In the genomic region with DNA sequence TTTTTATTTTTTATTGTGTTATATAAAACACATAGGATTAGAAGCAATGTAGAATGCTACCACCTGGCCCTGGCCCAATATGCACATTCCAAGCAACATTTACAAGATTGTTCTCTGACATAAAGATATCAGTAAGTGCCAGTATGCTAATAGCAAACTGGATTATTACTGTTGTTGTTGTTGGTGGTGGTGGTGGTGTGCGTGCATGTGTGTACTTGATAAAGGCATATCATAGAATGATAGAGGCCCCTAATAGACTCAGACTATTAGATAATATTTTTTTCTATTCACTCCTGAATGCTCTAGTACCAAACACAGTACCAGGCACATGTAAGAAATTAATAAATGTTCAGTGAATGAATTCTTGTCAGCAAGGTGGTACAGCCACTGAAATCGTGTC, we compare ENCODE assay signal across 27 mouse cellular contexts.
A peak's percentile ranks its signal among the peaks of the same experiment; 100 is the strongest.
DNase-seq lines count a peak whose midpoint lies in the region; ATAC-seq and TF ChIP-seq lines count a peak whose summit lies in the region.
"Had no signal": no experiment of that assay in that cellular context is flagged by ENCODE, and none has a peak within 500 bp of the region (broad histone marks: within the 10 kb centered on the region; RNA-seq: fewer than 3 reads in every experiment).

No protein-coding gene starts in this region.

- no peak for TF ChIP-seq POLR2A in MEL (IDR thresholded peaks at IDR 0.05; ENCODE audit: control insufficient read depth in 1 of 2, insufficient read depth in 1 of 2, low read depth in 1 of 2, low read length in 2 of 2, poor library complexity in 1 of 2)

- TF ChIP-seq RAD21 in MEL (IDR thresholded peaks at IDR 0.05; ENCODE audit: low read depth, low read length): no peak

- H3K36me3 ChIP-seq in heart, postnatal 0 days (replicated peaks; ENCODE audit: control insufficient read depth, insufficient read depth, low read length): no peaks in the 10 kb centered on the region
- peaks cover 0 to 16% of the 10 kb centered on the region in 2 experiments; a peak in 2 of 4 replicates for H3K36me3 ChIP-seq in MEL (ENCODE audit: control insufficient read depth in 1 of 2, insufficient read depth in 2 of 2, low read length in 2 of 2)
- no peaks in the 10 kb centered on the region for H3K36me3 ChIP-seq in liver, embryonic 15.5 days (replicated peaks)
- H3K36me3 ChIP-seq: embryonic facial prominence, embryonic 10.5 days; embryonic facial prominence, embryonic 13.5 days; forebrain, embryonic 12.5 days; forebrain, embryonic 15.5 days; G1E; heart, embryonic 10.5 days; heart, embryonic 13.5 days; hindbrain, embryonic 12.5 days; hindbrain, embryonic 15.5 days had no signal

- TF ChIP-seq EP300 in heart, postnatal 0 days (IDR thresholded peaks at IDR 0.05; ENCODE audit: low read depth): no peak
- TF ChIP-seq EP300 in MEL (IDR thresholded peaks at IDR 0.05; ENCODE audit: low read depth in 1 of 2, low read length in 2 of 2): peak; percentile 86 to 93

- H3K4me2 ChIP-seq in heart, postnatal 0 days (ENCODE audit: low read depth, low read length): no peak overlapping the region
- H3K4me2 ChIP-seq in liver, embryonic 15.5 days: no peak overlapping the region
- H3K4me2 ChIP-seq: embryonic facial prominence, embryonic 13.5 days; forebrain, embryonic 12.5 days; forebrain, embryonic 15.5 days; heart, embryonic 13.5 days; hindbrain, embryonic 12.5 days; hindbrain, embryonic 15.5 days had no signal

- DNase-seq in heart, postnatal 0 days (ENCODE audit: low spot score): no peak
- DNase-seq in heart, adult 11 months: no peak
- DNase-seq in MEL (ENCODE audit: low read depth, low spot score): peak; percentile 55
- DNase-seq in B cell, adult 2 months: no peak
- no peak for DNase-seq in ovary, postnatal 36 days (ENCODE audit: low spot score)
- DNase-seq: adrenal gland, adult 2 months; adrenal gland, postnatal 14 days; cerebellum, adult 11 months; cerebellum, adult 2 months; cerebellum, postnatal 10 days; cerebellum, postnatal 36 days; embryo, embryonic 11 days; gastrocnemius, postnatal 25 days; heart, adult 2 months had no signal

- no peaks in the 10 kb centered on the region for H3K27me3 ChIP-seq in heart, postnatal 0 days (ENCODE audit: control insufficient read depth, insufficient read depth, low read length)
- H3K27me3 ChIP-seq in MEL (ENCODE audit: control insufficient read depth in 1 of 2, insufficient read depth in 2 of 2, low read length in 2 of 2): no peaks in the 10 kb centered on the region
- H3K27me3 ChIP-seq in liver, embryonic 15.5 days: no peaks in the 10 kb centered on the region
- H3K27me3 ChIP-seq: CH12.LX; embryonic facial prominence, embryonic 13.5 days; forebrain, embryonic 12.5 days; forebrain, embryonic 15.5 days; heart, embryonic 13.5 days; hindbrain, embryonic 12.5 days; hindbrain, embryonic 15.5 days had no signal

- no peak overlapping the region for H3K4me3 ChIP-seq in heart, postnatal 0 days (ENCODE audit: low read depth, low read length)
- no peak overlapping the region for H3K4me3 ChIP-seq in MEL (ENCODE audit: control insufficient read depth in 1 of 2, insufficient read depth in 1 of 2, low read depth in 2 of 2, low read length in 2 of 2)
- no peak overlapping the region for H3K4me3 ChIP-seq in liver, embryonic 15.5 days (replicated peaks)
- H3K4me3 ChIP-seq: embryonic facial prominence, embryonic 10.5 days; embryonic facial prominence, embryonic 13.5 days; erythroblast, embryonic 14.5 days; forebrain, embryonic 12.5 days; forebrain, embryonic 15.5 days; heart, adult 2 months; heart, embryonic 10.5 days; heart, embryonic 13.5 days; hindbrain, embryonic 12.5 days; hindbrain, embryonic 15.5 days had no signal

- peak overlapping the region; percentile 51; the same call in 1 of the 2 replicates for H3K27ac ChIP-seq in heart, postnatal 0 days (ENCODE audit: low read depth)
- peak overlapping the region; percentile 47 for H3K27ac ChIP-seq in MEL (ENCODE audit: control insufficient read depth, low read depth, low read length)
- no peak overlapping the region for H3K27ac ChIP-seq in liver, embryonic 15.5 days (replicated peaks)
- H3K27ac ChIP-seq: embryonic facial prominence, embryonic 10.5 days; embryonic facial prominence, embryonic 13.5 days; forebrain, embryonic 12.5 days; forebrain, embryonic 15.5 days; heart, adult 2 months; heart, embryonic 10.5 days; heart, embryonic 13.5 days; hindbrain, embryonic 12.5 days; hindbrain, embryonic 15.5 days had no signal

- peak; percentile 2; the same call in 1 of the 2 replicates for ATAC-seq in heart, postnatal 0 days (ENCODE audit: insufficient read depth, low read depth)
- peak; percentile 67 for ATAC-seq in liver, embryonic 15.5 days (ENCODE audit: insufficient read depth)
- peak; percentile 92 for ATAC-seq in megakaryocyte-erythroid progenitor cell, adult 5-6 weeks (replicated peaks; ENCODE audit: low FRiP score, low TSS enrichment, poor library complexity, severe bottlenecking)
- ATAC-seq: forebrain, embryonic 15.5 days had no signal

- H3K9me3 ChIP-seq in heart, postnatal 0 days (replicated peaks; ENCODE audit: control insufficient read depth, low read length): no peaks in the 10 kb centered on the region
- no peaks in the 10 kb centered on the region for H3K9me3 ChIP-seq in MEL (replicated peaks; ENCODE audit: insufficient read depth, low read length)
- no peaks in the 10 kb centered on the region for H3K9me3 ChIP-seq in liver, embryonic 15.5 days (replicated peaks)
- H3K9me3 ChIP-seq: embryonic facial prominence, embryonic 10.5 days; embryonic facial prominence, embryonic 13.5 days; forebrain, embryonic 12.5 days; forebrain, embryonic 15.5 days; G1E; heart, embryonic 10.5 days; heart, embryonic 13.5 days; hindbrain, embryonic 12.5 days; hindbrain, embryonic 15.5 days had no signal

- WGBS in heart, postnatal 0 days: 39% methylated on average over 2 of the region's 2 CpGs
- 49% methylated on average over 2 of the region's 2 CpGs for WGBS in liver, embryonic 15.5 days (ENCODE audit: insufficient replicate concordance)

- H3K9ac ChIP-seq in heart, postnatal 0 days (replicated peaks; ENCODE audit: low read depth, low read length): no peak overlapping the region
- no peak overlapping the region for H3K9ac ChIP-seq in MEL (ENCODE audit: control insufficient read depth, low read depth, low read length, poor library complexity, severe bottlenecking)
- H3K9ac ChIP-seq in liver, embryonic 15.5 days: no peak overlapping the region
- H3K9ac ChIP-seq: embryonic facial prominence, embryonic 13.5 days; forebrain, embryonic 12.5 days; forebrain, embryonic 15.5 days; heart, embryonic 13.5 days; hindbrain, embryonic 12.5 days; hindbrain, embryonic 15.5 days had no signal

- H3K4me1 ChIP-seq in heart, postnatal 0 days (ENCODE audit: control insufficient read depth, insufficient read depth): peaks cover 6% of the 10 kb centered on the region; the same call in 1 of the 2 replicates
- peaks cover 9 to 12% of the 10 kb centered on the region in 2 experiments for H3K4me1 ChIP-seq in MEL (ENCODE audit: control insufficient read depth in 1 of 2, insufficient read depth in 2 of 2, low read length in 2 of 2)
- H3K4me1 ChIP-seq in liver, embryonic 15.5 days (replicated peaks): no peaks in the 10 kb centered on the region; the same call in 1 of the 2 replicates
- H3K4me1 ChIP-seq: embryonic facial prominence, embryonic 10.5 days; embryonic facial prominence, embryonic 13.5 days; forebrain, embryonic 12.5 days; forebrain, embryonic 15.5 days; heart, embryonic 10.5 days; hindbrain, embryonic 12.5 days; hindbrain, embryonic 15.5 days had no signal

- TF ChIP-seq CTCF in heart, postnatal 0 days (IDR thresholded peaks at IDR 0.05; ENCODE audit: low read depth): no peak
- no peak for TF ChIP-seq CTCF in MEL (IDR thresholded peaks at IDR 0.05 in 2 of 3, conservative IDR thresholded peaks at IDR 0.05 in 1 of 3; ENCODE audit: control insufficient read depth in 1 of 3, insufficient read depth in 1 of 3, low read depth in 2 of 3, low read length in 3 of 3, poor library complexity in 1 of 3, severe bottlenecking in 1 of 3)

- H3K79me2 ChIP-seq in MEL (ENCODE audit: control insufficient read depth, insufficient read depth, low read length, poor library complexity): no peaks in the 10 kb centered on the region

TF ChIP-seq in MEL, 35 proteins besides CTCF, POLR2A, EP300 and RAD21 (continues in another document):
- TF ChIP-seq GABPA (IDR thresholded peaks at IDR 0.05; ENCODE audit: low read depth, low read length) (no peak), MYC (IDR thresholded peaks at IDR 0.05; ENCODE audit: low read depth, low read length) (no peak), MEF2A (IDR thresholded peaks at IDR 0.05; ENCODE audit: extremely low read depth, insufficient replicate concordance, low read depth, low read length, poor library complexity, severe bottlenecking) (no peak), NRF1 (IDR thresholded peaks at IDR 0.05; ENCODE audit: insufficient read depth, low read depth, low read length, poor library complexity, severe bottlenecking) (no peak), BHLHE40 (IDR thresholded peaks at IDR 0.05; ENCODE audit: borderline replicate concordance, low read depth, low read length) (peak; percentile 68), UBTF (IDR thresholded peaks at IDR 0.05; ENCODE audit: borderline replicate concordance, insufficient read depth, low read depth, low read length) (no peak), RCOR1 (IDR thresholded peaks at IDR 0.05; ENCODE audit: low read depth, low read length) (peak; percentile 74; the same call in 1 of the 2 replicates), MAX (IDR thresholded peaks at IDR 0.05; ENCODE audit: low read length) (no peak), USF1 (IDR thresholded peaks at IDR 0.05; ENCODE audit: low read depth, low read length) (no peak), HCFC1 (IDR thresholded peaks at IDR 0.05; ENCODE audit: low read depth, low read length) (0 out of 2 replicates have a peak, but pooled peaks have one; percentile 28), GATA1 (IDR thresholded peaks at IDR 0.05; ENCODE audit: low read depth, low read length) (peak; percentile 78), SIN3A (IDR thresholded peaks at IDR 0.05; ENCODE audit: low read length) (0 out of 2 replicates have a peak, but pooled peaks have one; percentile 34), TAL1 (IDR thresholded peaks at IDR 0.05; ENCODE audit: low read length) (0 out of 2 replicates have a peak, but pooled peaks have one; percentile 7), ZNF384 (IDR thresholded peaks at IDR 0.05; ENCODE audit: low read depth, low read length) (peak; percentile 74), MYB (IDR thresholded peaks at IDR 0.05; ENCODE audit: low read depth, low read length) (peak; percentile 50; the same call in 1 of the 2 replicates), TCF12 (IDR thresholded peaks at IDR 0.05; ENCODE audit: low read depth, low read length) (peak; percentile 91), ZMIZ1 (IDR thresholded peaks at IDR 0.05; ENCODE audit: low read depth, low read length) (no peak), E2F4 (IDR thresholded peaks at IDR 0.05; ENCODE audit: borderline replicate concordance, low read depth, low read length) (no peak), MAZ (IDR thresholded peaks at IDR 0.05; ENCODE audit: low read depth, low read length) (no peak), TBP (IDR thresholded peaks at IDR 0.05; ENCODE audit: low read depth, low read length) (no peak)

Comparison
In these comparisons a context has a peak if more than half of its experiments do, and no peak if none do; other contexts are left out.
1. ATAC-seq: peak in every context shown above with its lines; median percentile 92 in megakaryocyte-erythroid progenitor cell, adult 5-6 weeks; 67 in liver, embryonic 15.5 days; 2 in heart, postnatal 0 days.